Mouse (Mus musculus) heart, embryonic 10.5 days (tissue): Measurements from ENCODE around the gene Iqcc. TPM values are rescaled to one million over a fixed set of nuclear protein-coding genes. Genes with fewer than 3 reads are reported as not detected.

Experiments used
- DNase-seq: peaks from one replicate; pipeline ENCODE4 v3.0.0-alpha.2; 2017; ENCODE audit warnings: low spot score
- H3K27ac ChIP-seq: fragments of 300-500 bp; sonication (generic); 2 replicates; pipeline ENCODE4 v1.5.1; 2016; ENCODE audit warnings: mild to moderate bottlenecking
- H3K27me3 ChIP-seq: fragments of 300-500 bp; sonication (generic); 2 replicates; pipeline ENCODE4 v1.6.1; 2016; ENCODE audit warnings: mild to moderate bottlenecking; ENCODE audit not compliant: poor library complexity, insufficient read depth, severe bottlenecking
- H3K36me3 ChIP-seq: fragments of 300-500 bp; sonication (generic); 2 replicates; pipeline ENCODE4 v1.6.1; 2016; ENCODE audit warnings: mild to moderate bottlenecking, moderate library complexity
- H3K4me1 ChIP-seq: fragments of 300-500 bp; sonication (generic); 2 replicates; pipeline ENCODE4 v1.6.1; 2016; ENCODE audit warnings: mild to moderate bottlenecking
- H3K4me3 ChIP-seq: fragments of 300-500 bp; sonication (generic); 2 replicates; pipeline ENCODE4 v1.5.1; 2016; ENCODE audit warnings: mild to moderate bottlenecking, moderate library complexity
- H3K9me3 ChIP-seq: fragments of 300-500 bp; sonication (generic); 2 replicates; pipeline ENCODE4 v1.6.1; 2016; ENCODE audit warnings: mild to moderate bottlenecking, moderate library complexity
- WGBS: fragments of 180-500 bp; shearing (Covaris S2); methylation state at CpG from one replicate; pipeline ENCODE4 v1.1.7; 2016; 5-methylcytosine and 5-hydroxymethylcytosine counted together
- polyA plus RNA-seq: library from polyadenylated mRNA; unstranded; fragments of >200 nt; fragmentation: Nextera tagmentation; extraction: Ambion mirVana; gene quantifications from 2 replicates; pipeline ENCODE4 v1.2.1, GENCODE M21; 2016

Iqcc gene
- 24.0 and 29.4 TPM in 2 replicates for polyA plus RNA-seq

GRCm38 (mm10) chr4:129618786-129619691, at the start of gene Iqcc:
TSS of gene Iqcc (minus strand) at chr4:129619099.
- Histone ChIP-seq H3K4me1 (peaks cover 26% of the 10 kb centered on the region), H3K36me3 (peaks cover 30% of the 10 kb centered on the region), H3K27ac (peak within 1 kb of the TSS; percentile 85), H3K4me3 (peak within 1 kb of the TSS; percentile 67), H3K27me3 (no peaks in the 10 kb centered on the region), H3K9me3 (no peaks in the 10 kb centered on the region)
- 5% methylated on average over 44 of the region's 44 CpGs for WGBS
- DNase-seq, result peak; percentile 98

GRCm38 (mm10) chr4:129662255-129662813, 43.4 kb upstream of the Iqcc start:
- 94% methylated on average over 3 of the region's 3 CpGs for WGBS
- Histone ChIP-seq H3K4me3 (no peak overlapping the region), H3K4me1 (no peaks in the 10 kb centered on the region), H3K27me3 (no peaks in the 10 kb centered on the region), H3K36me3 (peaks cover 69% of the 10 kb centered on the region), H3K27ac (no peak overlapping the region), H3K9me3 (no peaks in the 10 kb centered on the region)
- DNase-seq, result no peak

GRCm38 (mm10) chr4:129661584-129661983, 42.7 kb upstream of the Iqcc start:
- H3K36me3 ChIP-seq, result peaks cover 72% of the 10 kb centered on the region
- WGBS, result 91% methylated on average over 3 of the region's 3 CpGs
- H3K27me3 ChIP-seq, result no peaks in the 10 kb centered on the region
- H3K4me1 ChIP-seq, result no peaks in the 10 kb centered on the region
- no peak for DNase-seq
- H3K9me3 ChIP-seq, result no peaks in the 10 kb centered on the region
- H3K4me3 ChIP-seq, result no peak overlapping the region
- H3K27ac ChIP-seq, result no peak overlapping the region

- DNase-seq, result no peak
- H3K9me3 ChIP-seq, result no peaks in the 10 kb centered on the region
- H3K27ac ChIP-seq, result no peak overlapping the region
- 92% methylated on average over 14 of the region's 14 CpGs for WGBS
- peaks cover 94% of the 10 kb centered on the region for H3K36me3 ChIP-seq
- no peaks in the 10 kb centered on the region for H3K4me1 ChIP-seq
- H3K27me3 ChIP-seq, result no peaks in the 10 kb centered on the region
- no peak overlapping the region for H3K4me3 ChIP-seq
These were observed 35.9 kb upstream of the Iqcc start for GRCm38 (mm10) chr4:129654770-129655169.

- Histone ChIP-seq H3K9me3 (no peaks in the 10 kb centered on the region), H3K27me3 (no peaks in the 10 kb centered on the region), H3K4me3 (no peak overlapping the region), H3K4me1 (no peaks in the 10 kb centered on the region), H3K36me3 (peaks cover 97% of the 10 kb centered on the region), H3K27ac (no peak overlapping the region)
- DNase-seq, result no peak
- WGBS, result 94% methylated on average over 8 of the region's 8 CpGs
These were observed 31.5 kb upstream of the Iqcc start for GRCm38 (mm10) chr4:129650359-129650758.

- Histone ChIP-seq H3K27me3 (no peaks in the 10 kb centered on the region), H3K4me3 (no peak overlapping the region), H3K36me3 (peaks cover 92% of the 10 kb centered on the region), H3K27ac (no peak overlapping the region), H3K9me3 (no peaks in the 10 kb centered on the region), H3K4me1 (no peaks in the 10 kb centered on the region)
- no peak for DNase-seq
- 72% methylated on average over 1 of the region's 1 CpGs for WGBS
These were observed 29.8 kb upstream of the Iqcc start for GRCm38 (mm10) chr4:129648656-129649055.

- peaks cover 60% of the 10 kb centered on the region for H3K36me3 ChIP-seq
- no peaks in the 10 kb centered on the region for H3K9me3 ChIP-seq
- H3K4me3 ChIP-seq, result no peak overlapping the region
- no peak overlapping the region for H3K27ac ChIP-seq
- no peaks in the 10 kb centered on the region for H3K27me3 ChIP-seq
- WGBS, result 90% methylated on average over 6 of the region's 6 CpGs
- no peak for DNase-seq
- no peaks in the 10 kb centered on the region for H3K4me1 ChIP-seq
These were observed 26.3 kb upstream of the Iqcc start for GRCm38 (mm10) chr4:129645204-129645603.

GRCm38 (mm10) chr4:129641756-129642155, 22.9 kb upstream of the Iqcc start:
- DNase-seq, result no peak
- peak overlapping the region; percentile 76 for H3K4me3 ChIP-seq
- no peaks in the 10 kb centered on the region for H3K27me3 ChIP-seq
- WGBS, result 49% methylated on average over 5 of the region's 5 CpGs
- H3K27ac ChIP-seq, result no peak overlapping the region; the same call in 1 of the 2 replicates
- H3K9me3 ChIP-seq, result no peaks in the 10 kb centered on the region
- peaks cover 15% of the 10 kb centered on the region for H3K4me1 ChIP-seq
- peaks cover 54% of the 10 kb centered on the region for H3K36me3 ChIP-seq

GRCm38 (mm10) chr4:129640638-129641467, 22.0 kb upstream of the Iqcc start, which contains the start of gene Txlna:
TSS of gene Txlna (minus strand) at chr4:129641065.
- H3K4me1 ChIP-seq, result peaks cover 15% of the 10 kb centered on the region
- peak within 1 kb of the TSS; percentile 76 for H3K4me3 ChIP-seq
- peaks cover 54% of the 10 kb centered on the region for H3K36me3 ChIP-seq
- no peaks in the 10 kb centered on the region for H3K9me3 ChIP-seq
- H3K27ac ChIP-seq, result peak within 1 kb of the TSS; percentile 94
- H3K27me3 ChIP-seq, result no peaks in the 10 kb centered on the region
- under 1% methylated on average over 60 of the region's 60 CpGs for WGBS
- peak; percentile 99 for DNase-seq

- no peak for DNase-seq
- no peaks in the 10 kb centered on the region for H3K9me3 ChIP-seq
- 11% methylated on average over 17 of the region's 17 CpGs for WGBS
These were observed 21.3 kb upstream of the Iqcc start for GRCm38 (mm10) chr4:129640101-129640637.

GRCm38 (mm10) chr4:129639221-129639620, 20.3 kb upstream of the Iqcc start:
- peak overlapping the region; percentile 76 for H3K4me3 ChIP-seq
- no peaks in the 10 kb centered on the region for H3K27me3 ChIP-seq
- WGBS, result 86% methylated on average over 15 of the region's 15 CpGs
- no peak for DNase-seq
- H3K27ac ChIP-seq, result no peak overlapping the region
- H3K36me3 ChIP-seq, result peaks cover 54% of the 10 kb centered on the region
- H3K4me1 ChIP-seq, result peaks cover 15% of the 10 kb centered on the region
- H3K9me3 ChIP-seq, result no peaks in the 10 kb centered on the region

More at GRCm38 (mm10) chr4:129640101-129640637, 21.3 kb upstream of the Iqcc start:
- H3K36me3 ChIP-seq, result peaks cover 52% of the 10 kb centered on the region
- peak overlapping the region; percentile 76 for H3K4me3 ChIP-seq
- peaks cover 15% of the 10 kb centered on the region for H3K4me1 ChIP-seq
- no peaks in the 10 kb centered on the region for H3K27me3 ChIP-seq
- peak overlapping the region; percentile 94 for H3K27ac ChIP-seq

GRCm38 (mm10) chr4:129633852-129634251, 15.0 kb upstream of the Iqcc start:
- Histone ChIP-seq H3K4me1 (peaks cover 2% of the 10 kb centered on the region), H3K4me3 (no peak overlapping the region), H3K27ac (no peak overlapping the region), H3K27me3 (no peaks in the 10 kb centered on the region), H3K36me3 (peaks cover 95% of the 10 kb centered on the region), H3K9me3 (no peaks in the 10 kb centered on the region)
- WGBS, result 90% methylated on average over 6 of the region's 6 CpGs
- no peak for DNase-seq
